Mouse (Mus musculus): ENCODE data around the gene Exoc2. TPM values are rescaled to one million over a fixed set of nuclear protein-coding genes. Genes with fewer than 3 reads are reported as not detected.

Exoc2 gene
- polyA plus RNA-seq, 1 experiment from 2014 or later: 38.7 TPM

GRCm38 (mm10) chr13:30873472-30873871 lies 100.4 kb downstream of the Exoc2 start:
- peaks cover 56% of the 10 kb centered on the region for H3K36me3 ChIP-seq (replicated peaks)
- no peaks in the 10 kb centered on the region for H3K9me3 ChIP-seq
- H3K27me3 ChIP-seq (replicated peaks; ENCODE audit: low read depth, poor library complexity, severe bottlenecking): no peaks in the 10 kb centered on the region
- no peak overlapping the region for H3K27ac ChIP-seq (replicated peaks)
- no peak for DNase-seq (ENCODE audit: low spot score)
- no peak overlapping the region for H3K4me3 ChIP-seq
- H3K4me1 ChIP-seq: no peaks in the 10 kb centered on the region
- WGBS: 93% methylated on average over 1 of the region's 1 CpGs

- Histone ChIP-seq H3K4me3 (no peak overlapping the region), H3K4me1 (no peaks in the 10 kb centered on the region), H3K27ac (replicated peaks) (no peak overlapping the region), H3K9me3 (no peaks in the 10 kb centered on the region), H3K36me3 (replicated peaks) (peaks cover 48% of the 10 kb centered on the region), H3K27me3 (replicated peaks; ENCODE audit: low read depth, poor library complexity, severe bottlenecking) (no peaks in the 10 kb centered on the region)
- DNase-seq (ENCODE audit: low spot score): no peak
Measured at GRCm38 (mm10) chr13:30865486-30865885, 108.4 kb downstream of the Exoc2 start.

GRCm38 (mm10) chr13:30864042-30864441 lies 109.9 kb downstream of the Exoc2 start:
- H3K9me3 ChIP-seq: no peaks in the 10 kb centered on the region
- DNase-seq (ENCODE audit: low spot score): no peak
- H3K4me1 ChIP-seq: no peaks in the 10 kb centered on the region
- no peaks in the 10 kb centered on the region for H3K27me3 ChIP-seq (replicated peaks; ENCODE audit: low read depth, poor library complexity, severe bottlenecking)
- no peak overlapping the region for H3K4me3 ChIP-seq
- H3K27ac ChIP-seq (replicated peaks): no peak overlapping the region
- H3K36me3 ChIP-seq (replicated peaks): peaks cover 42% of the 10 kb centered on the region
- 80% methylated on average over 3 of the region's 3 CpGs for WGBS

- WGBS: 95% methylated on average over 3 of the region's 3 CpGs
- Histone ChIP-seq H3K4me1 (no peaks in the 10 kb centered on the region), H3K9me3 (no peaks in the 10 kb centered on the region), H3K4me3 (no peak overlapping the region), H3K36me3 (replicated peaks) (peaks cover 29% of the 10 kb centered on the region), H3K27me3 (replicated peaks; ENCODE audit: low read depth, poor library complexity, severe bottlenecking) (no peaks in the 10 kb centered on the region), H3K27ac (replicated peaks) (no peak overlapping the region)
- DNase-seq (ENCODE audit: low spot score): no peak
Measured at GRCm38 (mm10) chr13:30858421-30858820, 115.5 kb downstream of the Exoc2 start.

GRCm38 (mm10) chr13:30850736-30851135 lies 123.2 kb downstream of the Exoc2 start:
- DNase-seq (ENCODE audit: low spot score): no peak
- no peaks in the 10 kb centered on the region for H3K9me3 ChIP-seq
- no peaks in the 10 kb centered on the region for H3K27me3 ChIP-seq (replicated peaks; ENCODE audit: low read depth, poor library complexity, severe bottlenecking)
- H3K36me3 ChIP-seq (replicated peaks): peaks cover 11% of the 10 kb centered on the region
- no peak overlapping the region for H3K4me3 ChIP-seq
- H3K27ac ChIP-seq (replicated peaks): no peak overlapping the region
- WGBS: 65% methylated on average over 2 of the region's 2 CpGs
- H3K4me1 ChIP-seq: no peaks in the 10 kb centered on the region

GRCm38 (mm10) chr13:30848001-30848400 lies 125.9 kb downstream of the Exoc2 start:
- H3K27ac ChIP-seq (replicated peaks): no peak overlapping the region
- no peaks in the 10 kb centered on the region for H3K4me1 ChIP-seq
- DNase-seq (ENCODE audit: low spot score): no peak
- peaks cover 11% of the 10 kb centered on the region; the same call in 1 of the 2 replicates for H3K36me3 ChIP-seq (replicated peaks)
- no peaks in the 10 kb centered on the region for H3K27me3 ChIP-seq (replicated peaks; ENCODE audit: low read depth, poor library complexity, severe bottlenecking)
- no peaks in the 10 kb centered on the region for H3K9me3 ChIP-seq
- H3K4me3 ChIP-seq: no peak overlapping the region
- WGBS: 34% methylated on average over 1 of the region's 1 CpGs

GRCm38 (mm10) chr13:30846506-30846905 lies 127.4 kb downstream of the Exoc2 start:
- no peaks in the 10 kb centered on the region for H3K4me1 ChIP-seq
- H3K27ac ChIP-seq (replicated peaks): no peak overlapping the region
- 92% methylated on average over 4 of the region's 4 CpGs for WGBS
- DNase-seq (ENCODE audit: low spot score): no peak
- no peaks in the 10 kb centered on the region for H3K9me3 ChIP-seq
- no peaks in the 10 kb centered on the region for H3K27me3 ChIP-seq (replicated peaks; ENCODE audit: low read depth, poor library complexity, severe bottlenecking)
- no peak overlapping the region for H3K4me3 ChIP-seq
- H3K36me3 ChIP-seq (replicated peaks): peaks cover 18% of the 10 kb centered on the region; the same call in 1 of the 2 replicates

- DNase-seq (ENCODE audit: low spot score): no peak
- Histone ChIP-seq H3K9me3 (no peaks in the 10 kb centered on the region), H3K4me3 (no peak overlapping the region), H3K36me3 (replicated peaks) (peaks cover 27% of the 10 kb centered on the region; the same call in 1 of the 2 replicates), H3K4me1 (no peaks in the 10 kb centered on the region), H3K27me3 (replicated peaks; ENCODE audit: low read depth, poor library complexity, severe bottlenecking) (no peaks in the 10 kb centered on the region), H3K27ac (replicated peaks) (no peak overlapping the region)
- WGBS: 83% methylated on average over 4 of the region's 4 CpGs
Measured at GRCm38 (mm10) chr13:30843049-30843448, 130.8 kb downstream of the Exoc2 start.

- 87% methylated on average over 2 of the region's 2 CpGs for WGBS
- no peaks in the 10 kb centered on the region for H3K27me3 ChIP-seq (replicated peaks; ENCODE audit: low read depth, poor library complexity, severe bottlenecking)
- H3K4me1 ChIP-seq: no peaks in the 10 kb centered on the region
- no peak overlapping the region for H3K4me3 ChIP-seq
- H3K9me3 ChIP-seq: no peaks in the 10 kb centered on the region
- H3K36me3 ChIP-seq (replicated peaks): peaks cover 27% of the 10 kb centered on the region; the same call in 1 of the 2 replicates
- no peak for DNase-seq (ENCODE audit: low spot score)
- H3K27ac ChIP-seq (replicated peaks): no peak overlapping the region
Measured at GRCm38 (mm10) chr13:30841843-30842242, 132.1 kb downstream of the Exoc2 start.

- Histone ChIP-seq H3K27ac (replicated peaks) (no peak overlapping the region), H3K27me3 (replicated peaks; ENCODE audit: low read depth, poor library complexity, severe bottlenecking) (no peaks in the 10 kb centered on the region), H3K9me3 (no peaks in the 10 kb centered on the region), H3K36me3 (replicated peaks) (peaks cover 27% of the 10 kb centered on the region; the same call in 1 of the 2 replicates), H3K4me3 (no peak overlapping the region), H3K4me1 (no peaks in the 10 kb centered on the region)
- 89% methylated on average over 4 of the region's 4 CpGs for WGBS
- DNase-seq (ENCODE audit: low spot score): no peak
Measured at GRCm38 (mm10) chr13:30841306-30841705, 132.6 kb downstream of the Exoc2 start.

- no peak for DNase-seq (ENCODE audit: low spot score)
- WGBS: 92% methylated on average over 3 of the region's 3 CpGs
- no peak overlapping the region for H3K4me3 ChIP-seq
- peaks cover 27% of the 10 kb centered on the region; the same call in 1 of the 2 replicates for H3K36me3 ChIP-seq (replicated peaks)
- H3K4me1 ChIP-seq: no peaks in the 10 kb centered on the region
- no peak overlapping the region for H3K27ac ChIP-seq (replicated peaks)
- H3K27me3 ChIP-seq (replicated peaks; ENCODE audit: low read depth, poor library complexity, severe bottlenecking): no peaks in the 10 kb centered on the region
- H3K9me3 ChIP-seq: no peaks in the 10 kb centered on the region
Measured at GRCm38 (mm10) chr13:30840700-30841099, 133.2 kb downstream of the Exoc2 start.

- Histone ChIP-seq H3K9me3 (no peaks in the 10 kb centered on the region), H3K36me3 (replicated peaks) (peaks cover 10% of the 10 kb centered on the region; the same call in 1 of the 2 replicates), H3K27me3 (replicated peaks; ENCODE audit: low read depth, poor library complexity, severe bottlenecking) (no peaks in the 10 kb centered on the region), H3K27ac (replicated peaks) (no peak overlapping the region), H3K4me3 (no peak overlapping the region), H3K4me1 (no peaks in the 10 kb centered on the region)
- no peak for DNase-seq (ENCODE audit: low spot score)
- WGBS: 92% methylated on average over 1 of the region's 1 CpGs
Measured at GRCm38 (mm10) chr13:30836342-30836741, 137.6 kb downstream of the Exoc2 start.

- H3K27ac ChIP-seq (replicated peaks): no peak overlapping the region
- H3K27me3 ChIP-seq (replicated peaks; ENCODE audit: low read depth, poor library complexity, severe bottlenecking): no peaks in the 10 kb centered on the region
- peaks cover 9% of the 10 kb centered on the region; the same call in 1 of the 2 replicates for H3K36me3 ChIP-seq (replicated peaks)
- 86% methylated on average over 9 of the region's 9 CpGs for WGBS
- H3K4me3 ChIP-seq: no peak overlapping the region
- H3K4me1 ChIP-seq: no peaks in the 10 kb centered on the region
- H3K9me3 ChIP-seq: no peaks in the 10 kb centered on the region
- DNase-seq (ENCODE audit: low spot score): no peak
Measured at GRCm38 (mm10) chr13:30834859-30835258, 139.0 kb downstream of the Exoc2 start.

- 89% methylated on average over 6 of the region's 6 CpGs for WGBS
- H3K4me1 ChIP-seq: no peaks in the 10 kb centered on the region
- H3K27me3 ChIP-seq (replicated peaks; ENCODE audit: low read depth, poor library complexity, severe bottlenecking): no peaks in the 10 kb centered on the region
Measured at GRCm38 (mm10) chr13:30834349-30834748, 139.5 kb downstream of the Exoc2 start.

More at GRCm38 (mm10) chr13:30834349-30834748, 139.5 kb downstream of the Exoc2 start:
- Histone ChIP-seq H3K9me3 (no peaks in the 10 kb centered on the region), H3K27ac (replicated peaks) (no peak overlapping the region), H3K4me3 (no peak overlapping the region), H3K36me3 (replicated peaks) (peaks cover 6% of the 10 kb centered on the region; the same call in 1 of the 2 replicates)
- DNase-seq (ENCODE audit: low spot score): no peak

Measured in embryonic facial prominence, embryonic 10.5 days (tissue).